Mouse (Mus musculus): ENCODE data around the gene Glb1. TPM values are rescaled to one million over a fixed set of nuclear protein-coding genes. Genes with fewer than 3 reads are reported as not detected.

The Glb1 gene
- polyA plus RNA-seq, 1 experiment from 2014 or later = 23.4 TPM

- no peak overlapping the region for H3K4me2 ChIP-seq (ENCODE audit: low read length)
- ATAC-seq = no peak
These were observed 64.6 kb downstream of the Glb1 start for GRCm38 (mm10) chr9:114465442-114465841.

GRCm38 (mm10) chr9:114466871-114467270 is 66.0 kb downstream of the Glb1 start:
- H3K4me2 ChIP-seq (ENCODE audit: low read length) = no peak overlapping the region
- 74% methylated on average over 7 of the region's 7 CpGs for WGBS
- H3K36me3 ChIP-seq (ENCODE audit: control insufficient read depth, insufficient read depth) = no peaks in the 10 kb centered on the region
- ATAC-seq = no peak
- H3K4me3 ChIP-seq (replicated peaks; ENCODE audit: low read length) = no peak overlapping the region
- no peaks in the 10 kb centered on the region for H3K9me3 ChIP-seq (ENCODE audit: control insufficient read depth, low read length)
- no peaks in the 10 kb centered on the region for H3K27me3 ChIP-seq (replicated peaks; ENCODE audit: control insufficient read depth, insufficient read depth, low read length)
- H3K27ac ChIP-seq (ENCODE audit: low read length) = no peak overlapping the region
- H3K9ac ChIP-seq (replicated peaks; ENCODE audit: low read depth, low read length) = no peak overlapping the region
- no peaks in the 10 kb centered on the region for H3K4me1 ChIP-seq (replicated peaks; ENCODE audit: control insufficient read depth, insufficient read depth, low read length)

More at GRCm38 (mm10) chr9:114465442-114465841, 64.6 kb downstream of the Glb1 start:
- H3K4me3 ChIP-seq (replicated peaks; ENCODE audit: low read length) = no peak overlapping the region
- WGBS = 84% methylated on average over 6 of the region's 6 CpGs
- H3K9me3 ChIP-seq (ENCODE audit: control insufficient read depth, low read length) = no peaks in the 10 kb centered on the region
- no peak overlapping the region for H3K27ac ChIP-seq (ENCODE audit: low read length)
- no peaks in the 10 kb centered on the region for H3K4me1 ChIP-seq (replicated peaks; ENCODE audit: control insufficient read depth, insufficient read depth, low read length)
- no peaks in the 10 kb centered on the region for H3K36me3 ChIP-seq (ENCODE audit: control insufficient read depth, insufficient read depth)
- H3K9ac ChIP-seq (replicated peaks; ENCODE audit: low read depth, low read length) = no peak overlapping the region
- H3K27me3 ChIP-seq (replicated peaks; ENCODE audit: control insufficient read depth, insufficient read depth, low read length) = no peaks in the 10 kb centered on the region

GRCm38 (mm10) chr9:114468217-114468616 is 67.3 kb downstream of the Glb1 start:
- Histone ChIP-seq H3K9me3 (ENCODE audit: control insufficient read depth, low read length) (no peaks in the 10 kb centered on the region), H3K4me3 (replicated peaks; ENCODE audit: low read length) (no peak overlapping the region), H3K36me3 (ENCODE audit: control insufficient read depth, insufficient read depth) (no peaks in the 10 kb centered on the region), H3K27ac (ENCODE audit: low read length) (no peak overlapping the region), H3K4me2 (ENCODE audit: low read length) (no peak overlapping the region), H3K4me1 (replicated peaks; ENCODE audit: control insufficient read depth, insufficient read depth, low read length) (no peaks in the 10 kb centered on the region), H3K27me3 (replicated peaks; ENCODE audit: control insufficient read depth, insufficient read depth, low read length) (no peaks in the 10 kb centered on the region), H3K9ac (replicated peaks; ENCODE audit: low read depth, low read length) (no peak overlapping the region)
- WGBS = 90% methylated on average over 5 of the region's 5 CpGs
- no peak for ATAC-seq

GRCm38 (mm10) chr9:114468701-114469100 is 67.8 kb downstream of the Glb1 start:
- WGBS = 90% methylated on average over 4 of the region's 4 CpGs
- no peaks in the 10 kb centered on the region for H3K27me3 ChIP-seq (replicated peaks; ENCODE audit: control insufficient read depth, insufficient read depth, low read length)

GRCm38 (mm10) chr9:114471892-114472291 is 71.0 kb downstream of the Glb1 start:
- no peaks in the 10 kb centered on the region for H3K36me3 ChIP-seq (ENCODE audit: control insufficient read depth, insufficient read depth)
- H3K9me3 ChIP-seq (ENCODE audit: control insufficient read depth, low read length) = no peaks in the 10 kb centered on the region
- H3K4me3 ChIP-seq (replicated peaks; ENCODE audit: low read length) = no peak overlapping the region
- no peak overlapping the region for H3K4me2 ChIP-seq (ENCODE audit: low read length)
- WGBS = 84% methylated on average over 7 of the region's 7 CpGs
- ATAC-seq = no peak
- H3K4me1 ChIP-seq (replicated peaks; ENCODE audit: control insufficient read depth, insufficient read depth, low read length) = no peaks in the 10 kb centered on the region
- H3K27ac ChIP-seq (ENCODE audit: low read length) = no peak overlapping the region
- H3K9ac ChIP-seq (replicated peaks; ENCODE audit: low read depth, low read length) = no peak overlapping the region
- no peaks in the 10 kb centered on the region for H3K27me3 ChIP-seq (replicated peaks; ENCODE audit: control insufficient read depth, insufficient read depth, low read length)

More at GRCm38 (mm10) chr9:114468701-114469100, 67.8 kb downstream of the Glb1 start:
- no peaks in the 10 kb centered on the region for H3K9me3 ChIP-seq (ENCODE audit: control insufficient read depth, low read length)
- no peak overlapping the region for H3K9ac ChIP-seq (replicated peaks; ENCODE audit: low read depth, low read length)
- H3K27ac ChIP-seq (ENCODE audit: low read length) = no peak overlapping the region
- no peaks in the 10 kb centered on the region for H3K4me1 ChIP-seq (replicated peaks; ENCODE audit: control insufficient read depth, insufficient read depth, low read length)
- no peak overlapping the region for H3K4me3 ChIP-seq (replicated peaks; ENCODE audit: low read length)
- H3K4me2 ChIP-seq (ENCODE audit: low read length) = no peak overlapping the region
- no peak for ATAC-seq
- no peaks in the 10 kb centered on the region for H3K36me3 ChIP-seq (ENCODE audit: control insufficient read depth, insufficient read depth)

GRCm38 (mm10) chr9:114477019-114477418 is 76.1 kb downstream of the Glb1 start:
- Histone ChIP-seq H3K36me3 (ENCODE audit: control insufficient read depth, insufficient read depth) (no peaks in the 10 kb centered on the region), H3K27ac (ENCODE audit: low read length) (no peak overlapping the region), H3K4me1 (replicated peaks; ENCODE audit: control insufficient read depth, insufficient read depth, low read length) (no peaks in the 10 kb centered on the region), H3K9me3 (ENCODE audit: control insufficient read depth, low read length) (no peaks in the 10 kb centered on the region), H3K27me3 (replicated peaks; ENCODE audit: control insufficient read depth, insufficient read depth, low read length) (no peaks in the 10 kb centered on the region), H3K9ac (replicated peaks; ENCODE audit: low read depth, low read length) (no peak overlapping the region), H3K4me2 (ENCODE audit: low read length) (no peak overlapping the region), H3K4me3 (replicated peaks; ENCODE audit: low read length) (no peak overlapping the region)
- no peak for ATAC-seq
- 94% methylated on average over 9 of the region's 9 CpGs for WGBS

GRCm38 (mm10) chr9:114480940-114481339 is 80.1 kb downstream of the Glb1 start:
- no peak overlapping the region for H3K9ac ChIP-seq (replicated peaks; ENCODE audit: low read depth, low read length)
- no peaks in the 10 kb centered on the region for H3K36me3 ChIP-seq (ENCODE audit: control insufficient read depth, insufficient read depth)
- no peak for ATAC-seq
- no peaks in the 10 kb centered on the region for H3K9me3 ChIP-seq (ENCODE audit: control insufficient read depth, low read length)
- WGBS = 85% methylated on average over 3 of the region's 3 CpGs
- H3K4me2 ChIP-seq (ENCODE audit: low read length) = no peak overlapping the region
- H3K27ac ChIP-seq (ENCODE audit: low read length) = no peak overlapping the region
- no peaks in the 10 kb centered on the region for H3K4me1 ChIP-seq (replicated peaks; ENCODE audit: control insufficient read depth, insufficient read depth, low read length)
- H3K4me3 ChIP-seq (replicated peaks; ENCODE audit: low read length) = no peak overlapping the region
- H3K27me3 ChIP-seq (replicated peaks; ENCODE audit: control insufficient read depth, insufficient read depth, low read length) = no peaks in the 10 kb centered on the region

- Histone ChIP-seq H3K4me2 (ENCODE audit: low read length) (no peak overlapping the region), H3K9ac (replicated peaks; ENCODE audit: low read depth, low read length) (no peak overlapping the region), H3K9me3 (ENCODE audit: control insufficient read depth, low read length) (no peaks in the 10 kb centered on the region), H3K27ac (ENCODE audit: low read length) (no peak overlapping the region), H3K36me3 (ENCODE audit: control insufficient read depth, insufficient read depth) (no peaks in the 10 kb centered on the region), H3K4me1 (replicated peaks; ENCODE audit: control insufficient read depth, insufficient read depth, low read length) (no peaks in the 10 kb centered on the region), H3K4me3 (replicated peaks; ENCODE audit: low read length) (no peak overlapping the region), H3K27me3 (replicated peaks; ENCODE audit: control insufficient read depth, insufficient read depth, low read length) (no peaks in the 10 kb centered on the region)
- 81% methylated on average over 5 of the region's 5 CpGs for WGBS
- no peak for ATAC-seq
These were observed 83.9 kb downstream of the Glb1 start for GRCm38 (mm10) chr9:114484771-114485170.

GRCm38 (mm10) chr9:114486808-114487207 is 85.9 kb downstream of the Glb1 start:
- WGBS = 88% methylated on average over 4 of the region's 4 CpGs
- H3K27ac ChIP-seq (ENCODE audit: low read length) = no peak overlapping the region
- no peak overlapping the region for H3K4me3 ChIP-seq (replicated peaks; ENCODE audit: low read length)
- no peak overlapping the region for H3K9ac ChIP-seq (replicated peaks; ENCODE audit: low read depth, low read length)
- ATAC-seq = no peak
- H3K27me3 ChIP-seq (replicated peaks; ENCODE audit: control insufficient read depth, insufficient read depth, low read length) = no peaks in the 10 kb centered on the region
- H3K36me3 ChIP-seq (ENCODE audit: control insufficient read depth, insufficient read depth) = no peaks in the 10 kb centered on the region
- no peak overlapping the region for H3K4me2 ChIP-seq (ENCODE audit: low read length)
- H3K9me3 ChIP-seq (ENCODE audit: control insufficient read depth, low read length) = no peaks in the 10 kb centered on the region
- no peaks in the 10 kb centered on the region for H3K4me1 ChIP-seq (replicated peaks; ENCODE audit: control insufficient read depth, insufficient read depth, low read length)
